Mouse (Mus musculus) CH12.LX (cell line): ENCODE measurements at regions not wholly inside any gene's neighbourhood (a gene's known extent, or its start where the extent isn't known, plus 50 kb on each side); places are given as distances from the start of the nearest gene placed in this dataset.

ENCODE experiments used
- CHD1 ChIP-seq: IDR thresholded peaks from 2 replicates; pipeline ENCODE4 v1.6.1; 2012; ENCODE audit warnings: low read depth, low read length, improper control_type of control experiment, inconsistent platforms
- JUND ChIP-seq: conservative IDR thresholded peaks from 2 replicates; pipeline ENCODE4 v1.6.1; 2011; ENCODE audit warnings: low read depth, low read length, improper control_type of control experiment
- MXI1 ChIP-seq: IDR thresholded peaks from 2 replicates; pipeline ENCODE4 v1.6.1; 2011; ENCODE audit warnings: mild to moderate bottlenecking, low read depth, low read length, improper control_type of control experiment
- NELFE ChIP-seq: IDR thresholded peaks from 2 replicates; pipeline ENCODE4 v1.6.1; 2011; ENCODE audit warnings: low read depth, low read length, improper control_type of control experiment

DNA sequence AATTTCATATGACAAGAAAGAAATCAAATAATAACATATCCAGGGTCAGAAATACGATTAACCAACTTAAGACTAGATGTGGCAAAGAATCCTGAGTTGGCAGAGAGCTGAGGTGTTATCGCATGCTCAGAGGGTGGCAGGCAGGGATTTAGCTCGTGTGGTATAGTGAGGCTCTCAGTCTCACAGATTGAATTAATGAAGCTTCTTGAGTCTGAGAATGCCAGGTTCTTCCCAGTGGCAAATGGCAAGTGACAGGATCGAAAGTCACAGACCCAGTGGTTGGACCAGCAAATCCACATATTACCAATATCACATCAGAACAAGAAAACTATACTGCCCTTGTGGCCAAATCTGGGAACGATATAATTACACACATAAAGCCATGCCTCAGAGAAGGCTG is 101.3 kb upstream of the Peli2 start:
- no peak for TF ChIP-seq NELFE
- TF ChIP-seq CHD1 = no peak
- TF ChIP-seq JUND = no peak
- no peak for TF ChIP-seq MXI1
